Mouse (Mus musculus) heart, embryonic 12.5 days (tissue): ENCODE measurements around the gene Atg10. TPM values are rescaled to one million over a fixed set of nuclear protein-coding genes. Genes with fewer than 3 reads are reported as not detected.

ENCODE experiments used
- ATAC-seq: fragments of 200-750 bp; cut with Nextera tagmentation; 2 replicates; pipeline ENCODE4 v1.8.0; 2017; ENCODE audit warnings: moderate TSS enrichment, moderate library complexity; ENCODE audit not compliant: insufficient number of reproducible peaks, low FRiP score
- H3K27ac ChIP-seq: fragments of 300-500 bp; sonication (generic); 2 replicates; pipeline ENCODE4 v1.5.1; 2016; ENCODE audit warnings: mild to moderate bottlenecking, moderate library complexity; ENCODE audit not compliant: poor library complexity, severe bottlenecking
- H3K27me3 ChIP-seq: fragments of 300-500 bp; sonication (generic); replicated peaks from 2 replicates; pipeline ENCODE4 v1.6.1; 2016; ENCODE audit warnings: mild to moderate bottlenecking, moderate library complexity
- H3K36me3 ChIP-seq: fragments of 300-500 bp; sonication (generic); 2 replicates; pipeline ENCODE4 v1.6.1; 2016; ENCODE audit warnings: mild to moderate bottlenecking, moderate library complexity
- H3K4me1 ChIP-seq: fragments of 300-500 bp; sonication (generic); replicated peaks from 2 replicates; pipeline ENCODE4 v1.6.1; 2016; ENCODE audit warnings: mild to moderate bottlenecking
- H3K4me2 ChIP-seq: fragments of 300-500 bp; sonication (generic); 2 replicates; pipeline ENCODE4 v1.6.1; 2016; ENCODE audit warnings: mild to moderate bottlenecking, moderate library complexity
- H3K4me3 ChIP-seq: fragments of 300-500 bp; sonication (generic); 2 replicates; pipeline ENCODE4 v1.5.1; 2016; ENCODE audit warnings: mild to moderate bottlenecking
- H3K9ac ChIP-seq: fragments of 300-500 bp; sonication (generic); 2 replicates; pipeline ENCODE4 v1.6.1; 2016; ENCODE audit warnings: mild to moderate bottlenecking, moderate library complexity
- H3K9me3 ChIP-seq: fragments of 300-500 bp; sonication (generic); replicated peaks from 2 replicates; pipeline ENCODE4 v1.6.1; 2016; ENCODE audit warnings: mild to moderate bottlenecking, moderate library complexity
- WGBS: fragments of 180-500 bp; shearing (Covaris S2); methylation state at CpG from one replicate; pipeline ENCODE4 v1.1.7; 2016; 5-methylcytosine and 5-hydroxymethylcytosine counted together
- polyA plus RNA-seq: library from polyadenylated mRNA; unstranded; fragments of >200 nt; fragmentation: Nextera tagmentation; extraction: Ambion mirVana; gene quantifications from 2 replicates; pipeline ENCODE4 v1.2.1, GENCODE M21; 2016

Atg10 gene
- polyA plus RNA-seq, 1 experiment from 2014 or later: 25.5 TPM

DNA sequence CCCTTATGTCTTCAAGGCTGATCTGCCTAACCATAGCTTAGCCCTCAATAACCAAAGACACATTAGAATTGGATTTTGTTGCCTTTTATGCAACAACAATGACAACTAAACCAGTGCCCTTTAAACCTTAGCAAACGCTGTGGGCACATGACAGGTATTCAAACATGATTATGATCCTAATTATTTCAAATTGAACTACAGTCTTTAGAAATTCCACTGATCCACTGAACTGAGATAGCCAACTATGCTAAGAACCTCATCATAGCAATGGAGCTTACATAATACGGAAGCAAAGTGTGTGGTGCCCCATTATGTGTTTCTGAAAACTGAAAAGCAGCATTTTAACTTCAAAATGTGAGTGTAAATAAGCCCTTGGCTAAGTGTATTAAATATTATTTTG, 191.9 kb downstream of the Atg10 start:
- 89% methylated on average over 2 of the region's 2 CpGs for WGBS
- no peak for ATAC-seq
- Histone ChIP-seq H3K9ac (no peak overlapping the region), H3K27ac (no peak overlapping the region), H3K4me1 (no peaks in the 10 kb centered on the region), H3K4me3 (no peak overlapping the region), H3K4me2 (no peak overlapping the region), H3K36me3 (no peaks in the 10 kb centered on the region), H3K27me3 (no peaks in the 10 kb centered on the region), H3K9me3 (no peaks in the 10 kb centered on the region)

DNA sequence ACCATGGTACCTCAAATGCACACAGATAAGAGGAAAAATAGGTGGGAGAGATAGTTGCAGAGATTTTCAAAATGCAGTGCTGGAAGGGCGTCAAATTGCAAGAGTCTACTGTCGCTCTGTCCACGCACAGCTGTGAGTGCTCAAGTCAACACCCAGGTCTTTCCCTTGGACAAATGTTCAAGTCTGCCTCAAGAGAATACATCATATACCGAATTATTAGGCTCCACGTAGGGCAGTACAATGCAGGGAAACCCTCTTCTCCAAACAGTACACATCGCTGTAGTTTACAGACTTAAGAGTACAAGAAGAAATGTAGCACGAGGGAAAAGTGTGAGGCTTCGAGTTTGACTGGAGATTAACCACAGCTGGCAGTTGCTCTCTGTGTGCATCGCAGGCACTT, 200.3 kb downstream of the Atg10 start:
- Histone ChIP-seq H3K4me2 (no peak overlapping the region), H3K27ac (no peak overlapping the region), H3K27me3 (no peaks in the 10 kb centered on the region), H3K4me3 (no peak overlapping the region), H3K9me3 (no peaks in the 10 kb centered on the region), H3K36me3 (no peaks in the 10 kb centered on the region), H3K4me1 (no peaks in the 10 kb centered on the region), H3K9ac (no peak overlapping the region)
- WGBS: 82% methylated on average over 9 of the region's 9 CpGs
- ATAC-seq: no peak

DNA sequence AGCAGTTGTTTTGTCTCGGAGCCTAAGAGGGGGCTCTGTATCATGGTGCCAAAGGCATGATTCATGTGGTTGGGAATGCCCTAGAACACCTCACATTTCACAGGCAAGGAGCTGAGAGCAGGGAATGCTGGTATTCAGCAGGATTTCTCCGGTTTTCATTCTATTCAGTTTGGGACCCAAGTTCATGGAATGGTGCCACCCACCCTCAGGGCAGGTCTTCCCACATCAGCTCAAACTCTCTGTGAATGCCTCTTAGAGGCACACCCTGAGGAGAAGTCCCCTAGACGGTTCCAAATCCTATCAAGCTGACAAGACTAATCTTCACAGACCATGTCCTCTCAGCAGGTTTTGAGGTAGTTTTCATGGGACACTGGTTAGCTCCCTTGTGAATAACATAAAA, 211.9 kb downstream of the Atg10 start:
- Histone ChIP-seq H3K36me3 (no peaks in the 10 kb centered on the region), H3K4me1 (no peaks in the 10 kb centered on the region), H3K9ac (no peak overlapping the region), H3K4me2 (no peak overlapping the region), H3K27ac (no peak overlapping the region), H3K9me3 (no peaks in the 10 kb centered on the region), H3K4me3 (no peak overlapping the region), H3K27me3 (no peaks in the 10 kb centered on the region)
- ATAC-seq: no peak
- 56% methylated on average over 3 of the region's 3 CpGs for WGBS

DNA sequence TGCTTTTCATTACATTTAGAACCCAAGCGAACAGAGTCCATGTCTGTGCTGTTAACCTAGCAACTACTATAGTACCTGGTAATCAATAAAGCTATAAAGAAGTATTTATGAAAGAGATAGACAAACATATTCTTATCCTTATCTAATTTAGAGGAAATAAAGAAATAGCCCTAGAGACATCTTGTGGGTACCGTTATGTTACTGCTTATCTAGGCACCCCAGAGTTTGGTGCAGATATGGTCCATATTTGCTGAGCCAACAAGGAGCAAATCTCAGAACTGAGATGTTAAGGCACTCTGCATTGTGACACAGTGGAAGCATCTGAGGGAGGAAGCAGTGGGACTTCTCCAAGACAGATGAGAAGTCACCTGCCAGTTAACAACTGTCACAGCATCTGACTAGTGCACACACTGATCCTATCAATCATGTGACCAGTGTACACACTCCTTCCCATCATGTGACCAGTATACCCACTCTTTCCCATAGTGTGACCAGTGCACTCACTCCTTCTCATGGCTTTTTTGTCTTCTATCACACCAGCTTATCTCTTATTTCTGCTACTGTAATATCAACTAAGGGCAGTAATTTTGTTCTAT, 228.6 kb downstream of the Atg10 start:
- Histone ChIP-seq H3K36me3 (no peaks in the 10 kb centered on the region), H3K27ac (no peak overlapping the region), H3K4me1 (no peaks in the 10 kb centered on the region), H3K9me3 (no peaks in the 10 kb centered on the region), H3K27me3 (no peaks in the 10 kb centered on the region), H3K9ac (no peak overlapping the region), H3K4me2 (no peak overlapping the region), H3K4me3 (no peak overlapping the region)
- 79% methylated on average over 2 of the region's 2 CpGs for WGBS
- ATAC-seq: no peak

DNA sequence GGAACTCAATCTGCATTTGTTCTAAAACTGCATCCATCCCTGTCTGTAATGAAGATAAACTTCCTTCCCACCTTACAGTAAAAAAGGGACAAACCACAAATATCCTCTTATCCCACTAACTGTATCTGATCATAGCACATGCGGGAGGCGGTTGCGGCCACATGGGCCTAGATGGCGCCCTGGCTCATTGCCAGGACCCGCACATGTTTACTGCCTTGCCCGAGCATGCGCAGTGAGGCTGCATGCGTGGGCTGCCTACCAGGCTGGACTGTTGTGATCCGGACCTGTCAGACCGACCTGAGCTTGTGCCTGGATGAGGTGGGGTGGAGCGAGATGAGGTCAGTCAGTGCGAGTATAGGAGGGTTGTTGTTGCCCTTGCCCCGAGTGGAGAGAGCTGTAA, 230.2 kb downstream of the Atg10 start:
- Histone ChIP-seq H3K9me3 (no peaks in the 10 kb centered on the region), H3K4me3 (no peak overlapping the region), H3K9ac (no peak overlapping the region), H3K4me1 (no peaks in the 10 kb centered on the region), H3K27me3 (no peaks in the 10 kb centered on the region), H3K36me3 (no peaks in the 10 kb centered on the region), H3K27ac (no peak overlapping the region), H3K4me2 (no peak overlapping the region)
- WGBS: 75% methylated on average over 13 of the region's 13 CpGs
- no peak for ATAC-seq

DNA sequence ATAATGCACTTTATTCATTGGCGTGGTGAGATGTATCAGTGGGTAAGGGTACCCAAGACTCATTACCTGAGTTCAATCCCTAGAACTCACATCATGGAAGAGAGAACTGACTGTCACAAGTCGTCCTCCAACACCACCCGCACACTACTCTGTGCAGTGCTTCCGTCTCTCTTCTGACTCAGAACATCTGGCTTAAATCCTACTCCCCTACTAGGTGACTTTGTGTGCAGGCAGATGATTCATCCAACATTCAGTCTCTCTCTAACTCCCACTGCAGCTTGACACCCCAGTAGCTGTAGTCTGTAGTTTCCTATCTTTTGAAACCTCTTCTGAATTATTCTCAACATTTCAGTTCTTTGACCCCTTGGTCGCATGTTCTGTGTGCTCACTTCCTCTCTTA, 230.8 kb downstream of the Atg10 start:
- Histone ChIP-seq H3K9me3 (no peaks in the 10 kb centered on the region), H3K27me3 (no peaks in the 10 kb centered on the region), H3K4me2 (no peak overlapping the region), H3K4me3 (no peak overlapping the region), H3K4me1 (no peaks in the 10 kb centered on the region), H3K27ac (no peak overlapping the region), H3K36me3 (no peaks in the 10 kb centered on the region), H3K9ac (no peak overlapping the region)
- no peak for ATAC-seq
- WGBS: 72% methylated on average over 5 of the region's 5 CpGs

DNA sequence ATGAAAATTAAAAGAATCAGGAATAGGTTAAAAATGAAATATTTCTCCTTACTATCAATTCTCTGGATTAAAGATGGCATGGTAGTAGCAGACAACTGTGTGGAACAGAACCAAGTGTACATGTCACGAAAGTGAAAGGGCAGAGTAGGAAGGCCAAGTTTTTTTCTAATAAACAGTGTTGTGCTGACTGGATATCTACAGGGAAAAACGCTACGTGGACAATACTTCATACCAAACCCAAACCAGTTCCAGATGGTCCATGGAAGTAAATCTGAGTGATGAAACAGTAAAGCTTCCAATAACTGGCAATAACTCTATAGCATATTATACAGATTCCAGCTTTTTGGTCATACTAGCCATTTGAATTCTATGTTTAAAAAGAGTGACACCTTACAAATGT, 235.5 kb downstream of the Atg10 start:
- H3K27me3 ChIP-seq: no peaks in the 10 kb centered on the region
- no peak overlapping the region for H3K27ac ChIP-seq
- H3K9ac ChIP-seq: no peak overlapping the region
- H3K4me1 ChIP-seq: no peaks in the 10 kb centered on the region
- no peaks in the 10 kb centered on the region for H3K36me3 ChIP-seq
- H3K4me2 ChIP-seq: no peak overlapping the region
- no peak overlapping the region for H3K4me3 ChIP-seq
- 85% methylated on average over 3 of the region's 3 CpGs for WGBS
- H3K9me3 ChIP-seq: no peaks in the 10 kb centered on the region
- no peak for ATAC-seq

DNA sequence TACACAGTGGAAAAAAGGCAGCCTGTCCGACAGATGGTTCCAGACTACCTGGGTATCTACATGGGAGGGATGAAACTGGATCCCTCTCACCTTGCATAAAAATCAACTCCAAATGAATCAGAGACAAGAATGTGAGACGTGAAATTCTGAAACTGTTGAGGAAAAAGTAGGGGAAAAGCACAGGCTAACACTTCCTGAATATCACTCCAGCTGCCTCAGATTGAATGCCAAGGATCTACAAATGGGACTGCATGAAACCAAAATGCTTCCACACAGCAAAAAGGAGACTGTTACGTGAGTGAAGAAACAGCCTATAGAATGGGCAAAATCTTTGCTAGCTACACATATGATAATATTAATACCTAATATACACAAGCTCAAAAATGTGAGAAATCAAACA, 238.4 kb downstream of the Atg10 start:
- H3K4me1 ChIP-seq: no peaks in the 10 kb centered on the region
- H3K9ac ChIP-seq: no peak overlapping the region
- no peaks in the 10 kb centered on the region for H3K9me3 ChIP-seq
- no peaks in the 10 kb centered on the region for H3K27me3 ChIP-seq
- 79% methylated on average over 3 of the region's 3 CpGs for WGBS
- H3K4me2 ChIP-seq: no peak overlapping the region
- no peak for ATAC-seq
- no peaks in the 10 kb centered on the region for H3K36me3 ChIP-seq
- no peak overlapping the region for H3K4me3 ChIP-seq
- no peak overlapping the region for H3K27ac ChIP-seq

DNA sequence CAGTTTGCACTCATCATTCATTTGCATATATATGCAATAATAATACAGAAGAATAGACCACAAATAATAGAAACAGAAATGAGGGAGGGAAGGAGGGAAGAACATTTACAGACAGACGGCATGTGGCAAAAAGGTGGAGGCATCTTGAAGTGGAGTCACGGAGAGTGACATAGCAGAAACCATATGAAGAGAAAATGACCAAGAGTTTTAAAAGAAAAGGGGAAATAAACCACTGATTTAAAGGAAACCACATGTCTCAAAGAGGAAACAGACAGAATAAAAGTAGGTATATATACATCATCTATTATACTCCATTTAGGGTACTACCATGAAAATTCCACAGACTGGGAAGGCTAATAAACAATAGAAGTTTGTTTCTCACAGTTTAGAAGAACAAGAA, 239.7 kb downstream of the Atg10 start:
- ATAC-seq: no peak
- H3K27me3 ChIP-seq: no peaks in the 10 kb centered on the region
- no peaks in the 10 kb centered on the region for H3K4me1 ChIP-seq
- no peak overlapping the region for H3K9ac ChIP-seq
- H3K27ac ChIP-seq: no peak overlapping the region
- H3K4me2 ChIP-seq: no peak overlapping the region
- no peaks in the 10 kb centered on the region for H3K9me3 ChIP-seq
- no peak overlapping the region for H3K4me3 ChIP-seq
- H3K36me3 ChIP-seq: no peaks in the 10 kb centered on the region
- WGBS: 70% methylated on average over 2 of the region's 2 CpGs

DNA sequence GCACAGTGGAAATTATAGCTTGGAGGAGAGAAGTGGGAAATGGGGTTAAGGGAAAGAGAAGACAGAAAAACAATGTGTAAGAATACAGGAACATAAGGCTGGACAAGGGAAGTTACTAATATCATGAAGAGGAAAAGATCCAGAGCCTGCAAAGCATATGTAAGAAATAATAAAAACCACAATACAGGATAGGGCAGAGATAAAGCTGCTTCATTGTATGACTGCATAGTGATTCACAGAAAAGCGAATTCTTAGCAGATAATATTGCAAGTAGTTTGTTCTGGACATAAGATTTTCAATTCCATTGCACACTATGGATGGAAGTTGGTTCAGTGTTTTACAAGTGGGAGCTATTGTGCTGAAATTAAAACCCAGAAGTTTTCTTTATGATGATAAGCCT, 242.0 kb downstream of the Atg10 start:
- 82% methylated on average over 1 of the region's 1 CpGs for WGBS
- Histone ChIP-seq H3K9ac (no peak overlapping the region), H3K36me3 (no peaks in the 10 kb centered on the region)

DNA sequence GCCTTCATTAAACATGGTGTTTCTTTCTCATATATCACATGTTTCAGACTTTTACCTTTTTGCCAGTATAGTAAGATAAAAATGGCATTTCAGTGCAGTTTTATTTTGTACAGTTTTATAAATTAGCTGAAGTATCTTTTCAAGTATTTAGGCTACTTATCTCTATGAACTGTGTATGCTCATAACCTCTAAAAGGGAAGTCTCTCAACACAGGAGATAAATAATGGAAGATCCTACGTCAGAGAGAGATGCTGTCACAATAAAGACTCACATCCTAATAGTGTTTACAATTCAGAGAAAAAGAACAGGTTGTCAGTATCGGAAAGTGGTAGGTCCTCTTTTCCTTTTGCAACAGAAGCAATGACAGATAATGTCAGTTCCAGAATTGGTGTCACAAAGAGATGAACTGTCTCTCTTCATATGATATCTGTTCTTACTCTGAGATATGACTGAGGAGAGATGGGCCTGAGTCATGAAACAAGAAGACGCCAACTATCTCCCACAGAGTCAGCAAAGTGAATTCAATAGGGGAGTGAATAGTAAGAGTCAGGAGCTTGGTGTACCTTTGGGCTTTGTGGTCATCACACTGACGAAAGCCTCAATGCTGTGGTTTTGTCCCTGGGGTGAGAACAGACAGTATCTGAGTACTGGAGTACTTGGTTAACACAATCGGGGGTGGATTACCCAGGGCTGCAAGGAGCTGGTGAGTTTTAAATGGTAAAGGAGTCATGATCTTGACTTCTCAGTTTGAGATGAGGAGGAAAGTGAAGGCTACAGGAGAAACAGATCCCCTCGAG, 242.7 kb downstream of the Atg10 start:
- no peaks in the 10 kb centered on the region for H3K27me3 ChIP-seq
- WGBS: 73% methylated on average over 6 of the region's 6 CpGs
- no peak overlapping the region for H3K27ac ChIP-seq
- no peak overlapping the region for H3K4me3 ChIP-seq
- no peak for ATAC-seq
- no peaks in the 10 kb centered on the region for H3K9me3 ChIP-seq
- H3K36me3 ChIP-seq: no peaks in the 10 kb centered on the region
- no peak overlapping the region for H3K4me2 ChIP-seq
- no peak overlapping the region for H3K9ac ChIP-seq
- no peaks in the 10 kb centered on the region for H3K4me1 ChIP-seq

More for the DNA sequence above, 242.0 kb downstream of the Atg10 start:
- no peak overlapping the region for H3K4me3 ChIP-seq
- H3K4me1 ChIP-seq: no peaks in the 10 kb centered on the region
- ATAC-seq: no peak
- H3K9me3 ChIP-seq: no peaks in the 10 kb centered on the region
- H3K4me2 ChIP-seq: no peak overlapping the region
- no peaks in the 10 kb centered on the region for H3K27me3 ChIP-seq
- H3K27ac ChIP-seq: no peak overlapping the region

DNA sequence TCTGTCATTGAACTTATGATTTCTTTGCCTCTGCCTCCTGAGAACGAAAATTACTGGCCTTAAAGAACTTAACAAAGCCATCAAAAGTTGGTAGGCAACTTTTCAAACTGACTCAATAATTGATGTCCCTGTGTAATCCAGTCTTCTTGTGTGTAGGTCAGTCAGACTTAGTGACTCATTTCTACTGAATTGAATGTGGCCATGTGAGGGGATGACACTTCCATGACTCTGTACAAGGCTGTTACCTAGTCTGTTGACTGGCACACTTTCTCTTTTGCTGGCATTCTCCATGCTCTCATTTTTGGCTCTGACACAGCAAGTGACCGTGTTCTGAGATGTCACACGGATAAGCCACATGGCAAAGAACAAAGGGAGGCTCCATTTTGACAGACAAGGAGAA, 246.7 kb downstream of the Atg10 start:
- Histone ChIP-seq H3K9ac (no peak overlapping the region), H3K4me3 (no peak overlapping the region), H3K36me3 (no peaks in the 10 kb centered on the region), H3K4me2 (no peak overlapping the region), H3K27me3 (no peaks in the 10 kb centered on the region), H3K4me1 (no peaks in the 10 kb centered on the region), H3K9me3 (no peaks in the 10 kb centered on the region), H3K27ac (no peak overlapping the region)
- WGBS: 78% methylated on average over 3 of the region's 3 CpGs
- no peak for ATAC-seq
